Mouse (Mus musculus): ENCODE measurements around the gene Chaf1a. TPM values are rescaled to one million over a fixed set of nuclear protein-coding genes. Genes with fewer than 3 reads are reported as not detected.
"Not testable (repeated sequence)": the region's sequence is repeated elsewhere in the genome, so short reads cannot be mapped to it uniquely, and the experiment has no call there.

Chaf1a gene
- polyA plus RNA-seq, 1 experiment from 2014 or later = 3.6 TPM

- H3K4me1 ChIP-seq (ENCODE audit: control insufficient read depth, insufficient read depth, low read length) = peaks cover 5% of the 10 kb centered on the region
- H3K36me3 ChIP-seq (ENCODE audit: control insufficient read depth, insufficient read depth, low read length) = peaks cover 52% of the 10 kb centered on the region
- H3K4me2 ChIP-seq (ENCODE audit: low read length) = no peak overlapping the region
- ATAC-seq = no peak
- H3K27me3 ChIP-seq (ENCODE audit: control insufficient read depth, insufficient read depth, low read depth, low read length) = no peaks in the 10 kb centered on the region
- no peak overlapping the region for H3K27ac ChIP-seq (ENCODE audit: low read length)
- 96% methylated on average over 14 of the region's 14 CpGs for WGBS
- no peak overlapping the region for H3K9ac ChIP-seq (ENCODE audit: low read depth, low read length)
- H3K4me3 ChIP-seq (ENCODE audit: low read depth, low read length) = no peak overlapping the region
- no peaks in the 10 kb centered on the region for H3K9me3 ChIP-seq (replicated peaks; ENCODE audit: control insufficient read depth, low read length, poor library complexity, severe bottlenecking)
Observed at GRCm38 (mm10) chr17:56069066-56069465, 28.8 kb downstream of the Chaf1a start.

DNA sequence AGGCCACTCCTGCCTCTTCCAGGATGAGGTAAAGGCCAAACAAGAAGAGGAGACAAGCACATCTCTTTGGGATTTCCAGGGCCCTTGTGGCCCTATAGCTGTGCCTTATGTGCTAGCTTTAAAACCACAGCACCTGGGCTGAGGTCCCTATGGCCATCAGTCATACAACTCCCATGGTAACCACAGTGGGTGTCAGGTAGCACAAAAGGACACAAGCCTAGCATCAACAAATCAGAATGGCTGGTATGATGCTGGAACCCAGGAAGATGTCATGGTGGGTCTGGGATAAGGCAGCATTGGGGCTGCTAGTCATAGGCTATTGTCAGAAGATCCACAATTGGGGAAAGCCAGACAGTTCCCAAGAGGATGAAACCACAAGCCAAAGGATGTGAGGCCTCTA lies 30.9 kb downstream of the Chaf1a start:
- Histone ChIP-seq H3K9ac (ENCODE audit: low read depth, low read length) (no peak overlapping the region), H3K4me2 (ENCODE audit: low read length) (no peak overlapping the region), H3K27me3 (ENCODE audit: control insufficient read depth, insufficient read depth, low read depth, low read length) (no peaks in the 10 kb centered on the region), H3K9me3 (replicated peaks; ENCODE audit: control insufficient read depth, low read length, poor library complexity, severe bottlenecking) (no peaks in the 10 kb centered on the region), H3K27ac (ENCODE audit: low read length) (no peak overlapping the region), H3K36me3 (ENCODE audit: control insufficient read depth, insufficient read depth, low read length) (peaks cover 51% of the 10 kb centered on the region), H3K4me3 (ENCODE audit: low read depth, low read length) (no peak overlapping the region), H3K4me1 (ENCODE audit: control insufficient read depth, insufficient read depth, low read length) (peaks cover 12% of the 10 kb centered on the region)
- ATAC-seq = no peak

- Histone ChIP-seq H3K4me3 (ENCODE audit: low read depth, low read length) (no peak overlapping the region), H3K36me3 (ENCODE audit: control insufficient read depth, insufficient read depth, low read length) (peaks cover 47% of the 10 kb centered on the region), H3K9me3 (replicated peaks; ENCODE audit: control insufficient read depth, low read length, poor library complexity, severe bottlenecking) (no peaks in the 10 kb centered on the region), H3K4me1 (ENCODE audit: control insufficient read depth, insufficient read depth, low read length) (peaks cover 12% of the 10 kb centered on the region), H3K4me2 (ENCODE audit: low read length) (no peak overlapping the region), H3K27ac (ENCODE audit: low read length) (no peak overlapping the region), H3K27me3 (ENCODE audit: control insufficient read depth, insufficient read depth, low read depth, low read length) (no peaks in the 10 kb centered on the region), H3K9ac (ENCODE audit: low read depth, low read length) (no peak overlapping the region)
- no peak for ATAC-seq
- 91% methylated on average over 5 of the region's 5 CpGs for WGBS
Observed at GRCm38 (mm10) chr17:56072243-56072642, 32.0 kb downstream of the Chaf1a start.

GRCm38 (mm10) chr17:56074097-56074826 lies 34.0 kb downstream of the Chaf1a start:
- Histone ChIP-seq H3K27me3 (ENCODE audit: control insufficient read depth, insufficient read depth, low read depth, low read length) (no peaks in the 10 kb centered on the region), H3K4me1 (ENCODE audit: control insufficient read depth, insufficient read depth, low read length) (peaks cover 12% of the 10 kb centered on the region), H3K9ac (ENCODE audit: low read depth, low read length) (peak overlapping the region; percentile 81), H3K9me3 (replicated peaks; ENCODE audit: control insufficient read depth, low read length, poor library complexity, severe bottlenecking) (no peaks in the 10 kb centered on the region), H3K4me3 (ENCODE audit: low read depth, low read length) (peak overlapping the region; percentile 74), H3K36me3 (ENCODE audit: control insufficient read depth, insufficient read depth, low read length) (peaks cover 30% of the 10 kb centered on the region), H3K4me2 (ENCODE audit: low read length) (peak overlapping the region; percentile 89), H3K27ac (ENCODE audit: low read length) (peak overlapping the region; percentile 84)
- peak; percentile 1; the same call in 1 of the 2 replicates for ATAC-seq
- WGBS = 9% methylated on average over 22 of the region's 22 CpGs

GRCm38 (mm10) chr17:56074827-56075208 lies 34.6 kb downstream of the Chaf1a start, which contains the start of gene Ubxn6:
Ubxn6 (minus strand) TSS chr17:56075028.
- H3K27me3 ChIP-seq (ENCODE audit: control insufficient read depth, insufficient read depth, low read depth, low read length) = no peaks in the 10 kb centered on the region
- 0% methylated on average over 33 of the region's 35 CpGs for WGBS
- H3K4me1 ChIP-seq (ENCODE audit: control insufficient read depth, insufficient read depth, low read length) = peaks cover 12% of the 10 kb centered on the region
- H3K9ac ChIP-seq (ENCODE audit: low read depth, low read length) = peak within 1 kb of the TSS; percentile 81
- H3K4me3 ChIP-seq (ENCODE audit: low read depth, low read length) = peak within 1 kb of the TSS; percentile 74
- ATAC-seq = peak; percentile 43
- no peaks in the 10 kb centered on the region for H3K9me3 ChIP-seq (replicated peaks; ENCODE audit: control insufficient read depth, low read length, poor library complexity, severe bottlenecking)
- peaks cover 25% of the 10 kb centered on the region for H3K36me3 ChIP-seq (ENCODE audit: control insufficient read depth, insufficient read depth, low read length)
- H3K27ac ChIP-seq (ENCODE audit: low read length) = peak within 1 kb of the TSS; percentile 84
- peak within 1 kb of the TSS; percentile 89 for H3K4me2 ChIP-seq (ENCODE audit: low read length)

DNA sequence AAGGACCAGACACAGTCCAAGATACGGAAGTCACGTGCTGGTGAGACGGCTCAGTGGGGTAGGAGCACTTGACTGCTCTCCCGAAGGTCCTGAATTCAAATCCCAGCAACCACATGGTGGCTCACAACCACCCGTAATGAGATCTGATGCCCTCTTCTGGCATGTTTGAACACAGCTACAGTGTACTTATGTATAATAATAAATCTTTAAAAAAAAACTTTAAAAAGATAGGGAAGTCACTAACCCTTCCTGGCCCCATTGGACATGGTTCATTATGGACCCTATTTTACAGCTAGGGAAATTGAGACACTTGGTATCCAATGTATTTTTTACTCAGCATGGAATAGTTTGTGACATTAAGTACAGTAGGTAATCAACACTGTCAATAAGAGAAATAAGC lies 37.3 kb downstream of the Chaf1a start:
- 86% methylated on average over 5 of the region's 5 CpGs for WGBS

DNA sequence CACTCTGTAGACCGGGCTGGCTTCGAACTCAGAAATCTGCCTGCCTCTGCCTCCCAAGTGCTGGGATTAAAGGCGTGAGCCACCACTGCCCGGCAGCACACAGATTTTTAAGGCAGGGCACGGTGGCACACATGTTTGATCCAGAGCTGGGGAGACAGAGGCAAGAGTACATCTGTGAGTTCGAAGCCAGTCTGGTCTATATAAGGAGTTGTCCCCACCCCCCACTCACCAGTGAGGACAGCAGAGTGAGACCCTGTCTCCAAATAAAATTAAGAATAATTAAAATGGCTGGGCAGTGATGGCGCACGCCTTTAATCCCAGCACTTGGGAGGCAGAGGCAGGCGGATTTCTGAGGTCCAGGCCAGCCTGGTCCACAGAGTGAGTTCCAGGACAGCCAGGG lies 38.1 kb downstream of the Chaf1a start:
- Histone ChIP-seq H3K4me1 (ENCODE audit: control insufficient read depth, insufficient read depth, low read length) (peaks cover 38% of the 10 kb centered on the region), H3K4me2 (ENCODE audit: low read length) (peak overlapping the region; percentile 21)
- not testable (repeated sequence) for H3K27me3 ChIP-seq (ENCODE audit: control insufficient read depth, insufficient read depth, low read depth, low read length); ATAC-seq; H3K9me3 ChIP-seq (replicated peaks; ENCODE audit: control insufficient read depth, low read length, poor library complexity, severe bottlenecking); H3K4me3 ChIP-seq (ENCODE audit: low read depth, low read length); H3K27ac ChIP-seq (ENCODE audit: low read length); H3K9ac ChIP-seq (ENCODE audit: low read depth, low read length); H3K36me3 ChIP-seq (ENCODE audit: control insufficient read depth, insufficient read depth, low read length)
- 67% methylated on average over 9 of the region's 9 CpGs for WGBS

More for the DNA sequence above, 37.3 kb downstream of the Chaf1a start:
- Histone ChIP-seq H3K4me1 (ENCODE audit: control insufficient read depth, insufficient read depth, low read length) (peaks cover 37% of the 10 kb centered on the region), H3K9ac (ENCODE audit: low read depth, low read length) (no peak overlapping the region), H3K27ac (ENCODE audit: low read length) (no peak overlapping the region), H3K4me3 (ENCODE audit: low read depth, low read length) (no peak overlapping the region), H3K9me3 (replicated peaks; ENCODE audit: control insufficient read depth, low read length, poor library complexity, severe bottlenecking) (no peaks in the 10 kb centered on the region), H3K4me2 (ENCODE audit: low read length) (no peak overlapping the region), H3K27me3 (ENCODE audit: control insufficient read depth, insufficient read depth, low read depth, low read length) (no peaks in the 10 kb centered on the region), H3K36me3 (ENCODE audit: control insufficient read depth, insufficient read depth, low read length) (peaks cover 1% of the 10 kb centered on the region)
- ATAC-seq = no peak

DNA sequence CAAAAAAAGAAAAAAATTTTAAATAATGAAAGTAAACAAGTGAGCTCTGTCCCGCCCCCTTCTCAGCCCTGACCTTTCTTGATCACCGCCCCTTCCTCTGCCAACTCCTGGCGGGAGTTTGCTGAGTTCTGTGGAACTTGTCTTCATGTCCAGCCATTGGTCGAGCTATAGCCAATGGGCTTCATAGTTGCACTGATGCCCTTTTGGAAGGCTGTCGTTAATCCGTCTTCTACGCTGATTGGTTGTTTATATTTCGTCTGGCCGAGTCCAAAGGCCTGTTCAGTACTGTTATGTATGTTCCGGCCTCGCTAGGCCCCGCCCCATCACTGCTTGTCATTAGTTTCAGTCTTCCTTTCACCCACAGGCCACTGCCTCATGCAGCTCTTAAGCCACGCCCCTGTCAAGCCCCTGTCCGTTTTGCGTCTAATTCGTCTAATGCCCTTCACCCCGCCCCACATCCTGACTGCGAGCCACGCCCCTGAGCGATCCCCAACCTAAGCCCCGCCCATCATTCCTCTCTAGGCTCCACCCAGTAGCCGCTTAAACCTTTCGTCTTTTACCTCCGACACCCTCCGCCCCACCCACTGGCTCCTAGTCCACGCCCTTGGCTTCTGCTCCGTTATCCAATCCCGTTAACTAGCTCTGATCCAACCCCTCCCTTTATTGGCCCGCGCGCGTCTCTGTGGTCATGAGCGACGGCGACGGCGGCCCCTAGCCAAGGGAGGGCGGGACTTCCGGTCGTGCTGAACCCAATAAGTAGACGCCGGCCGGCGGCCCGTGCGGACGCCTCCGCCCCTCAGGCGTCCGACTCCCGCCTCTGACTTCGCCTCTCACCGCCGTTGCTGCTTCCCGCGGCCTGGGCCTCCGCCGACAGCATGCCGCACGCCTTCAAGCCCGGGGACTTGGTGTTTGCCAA lies 38.9 kb downstream of the Chaf1a start, which contains the start of gene Hdgfl2:
Gene Hdgfl2 (plus strand): TSS at position 755 of the 916 bp plus-strand sequence.
- H3K4me2 ChIP-seq (ENCODE audit: low read length) = peak within 1 kb of the TSS; percentile 76
- H3K36me3 ChIP-seq (ENCODE audit: control insufficient read depth, insufficient read depth, low read length) = no peaks in the 10 kb centered on the region
- ATAC-seq = peak; percentile 94
- H3K9ac ChIP-seq (ENCODE audit: low read depth, low read length) = peak within 1 kb of the TSS; percentile 79
- peak within 1 kb of the TSS; percentile 51 for H3K27ac ChIP-seq (ENCODE audit: low read length)
- under 1% methylated on average over 59 of the region's 61 CpGs for WGBS
- no peaks in the 10 kb centered on the region for H3K27me3 ChIP-seq (ENCODE audit: control insufficient read depth, insufficient read depth, low read depth, low read length)
- H3K9me3 ChIP-seq (replicated peaks; ENCODE audit: control insufficient read depth, low read length, poor library complexity, severe bottlenecking) = no peaks in the 10 kb centered on the region
- H3K4me1 ChIP-seq (ENCODE audit: control insufficient read depth, insufficient read depth, low read length) = peaks cover 33% of the 10 kb centered on the region
- peak within 1 kb of the TSS; percentile 78 for H3K4me3 ChIP-seq (ENCODE audit: low read depth, low read length)
